Mouse (Mus musculus) CD4-positive naive resting alpha-beta T cell, adult 76 days (primary cell): ENCODE results near the gene Wnk2. TPM values are rescaled to one million over a fixed set of nuclear protein-coding genes. Genes with fewer than 3 reads are reported as not detected.

Experiments used
- total RNA-seq: library from RNA; stranded (reverse); gene quantifications from one replicate; pipeline ENCODE4 v1.2.4, GENCODE M21; 2023

Wnk2 gene
- total RNA-seq: not detected

DNA sequence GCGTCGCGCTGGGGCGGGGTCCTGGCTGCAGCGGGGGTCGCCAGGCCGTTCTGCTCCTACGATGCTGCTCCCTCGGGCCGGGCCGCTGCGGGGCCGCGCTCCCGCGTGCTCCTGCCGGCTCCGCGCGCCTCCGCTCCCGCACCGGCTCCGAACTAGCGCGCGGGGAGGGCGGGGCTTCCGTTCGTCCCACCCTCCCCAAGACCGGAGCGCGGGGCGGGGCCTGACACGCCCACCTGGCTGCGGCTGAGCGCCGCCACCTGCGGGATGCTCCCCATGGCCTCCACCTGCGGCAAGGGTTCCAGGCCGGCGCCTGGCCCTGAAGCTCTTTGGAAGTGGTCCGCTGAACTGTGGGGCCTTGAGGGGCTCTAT is at the start of gene Wnk2:
TSS of gene Wnk2 (minus strand) at position 157 of the 369 bp plus-strand sequence.

DNA sequence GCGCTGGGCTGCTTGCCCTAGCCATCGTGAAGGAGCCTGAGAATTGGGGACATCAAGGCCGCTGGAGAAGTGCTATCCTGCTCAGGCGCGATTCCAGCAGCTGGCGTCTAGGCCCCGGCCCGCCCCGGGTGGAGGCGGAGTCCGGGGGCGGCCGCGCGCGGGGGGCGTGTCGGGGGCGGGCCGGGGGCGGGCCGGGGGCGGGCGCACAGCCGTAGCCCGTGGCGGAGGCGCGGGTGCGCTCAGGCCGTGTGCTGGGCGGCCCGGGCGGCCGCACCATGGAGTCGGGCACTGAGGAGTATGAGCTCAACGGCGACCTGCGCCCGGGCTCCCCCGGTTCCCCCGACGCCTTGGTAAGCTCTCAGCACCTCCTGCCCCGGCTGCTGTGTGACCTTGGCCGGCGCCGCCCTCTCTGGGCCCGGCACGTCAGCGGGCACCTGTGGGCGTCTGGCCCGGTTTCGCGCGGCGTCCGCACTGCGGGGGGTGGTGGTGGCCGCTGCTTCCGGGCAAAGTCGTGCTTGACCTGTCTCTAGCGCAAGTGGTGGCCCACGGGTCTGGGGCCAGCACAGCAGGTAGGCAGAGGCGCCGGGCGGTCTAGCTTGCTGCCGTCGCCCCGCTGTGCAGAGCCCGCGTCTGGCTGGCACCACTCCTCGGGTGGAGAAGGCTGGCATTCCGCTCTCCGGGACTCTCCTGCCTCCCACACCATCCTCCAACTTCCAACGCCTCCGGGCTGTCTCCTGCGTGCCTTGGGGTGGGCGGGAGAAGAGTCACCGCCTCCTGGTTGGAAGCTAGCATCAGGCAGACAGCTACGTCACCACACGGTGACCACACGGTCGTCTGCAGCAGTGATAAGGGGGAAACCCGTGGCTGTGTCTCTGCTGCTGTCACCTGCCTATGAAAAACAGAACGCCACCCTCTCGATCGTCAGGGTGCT is 39.7 kb upstream of the Wnk2 start, which contains the start of gene Ninj1:
TSS of gene Ninj1 (plus strand) at position 198 of the 931 bp plus-strand sequence.

Other genes with a start within 250 kb of the Wnk2 start
- gene Fam120a, start 180.0 kb downstream of the Wnk2 start, total RNA-seq: 102 TPM
- 50.2 TPM for gene Ninj1, start 39.5 kb upstream of the Wnk2 start, total RNA-seq
- gene Card19, start 68.0 kb upstream of the Wnk2 start, total RNA-seq: 41.9 TPM
- 16.4 TPM for gene Susd3, start 100.7 kb upstream of the Wnk2 start, total RNA-seq
- 95.2 TPM for gene Fgd3, start 172.3 kb upstream of the Wnk2 start, total RNA-seq
- gene Bicd2, start 193.6 kb upstream of the Wnk2 start, total RNA-seq: 28.1 TPM